Mouse (Mus musculus) kidney, adult 2 months (tissue): ENCODE results near the gene Daxx. TPM values are rescaled to one million over a fixed set of nuclear protein-coding genes. Genes with fewer than 3 reads are reported as not detected.
A peak's percentile ranks its signal among the peaks of the same experiment; 100 is the strongest.

Source experiments
- DNase-seq: peaks from one replicate; pipeline ENCODE4 v3.0.0; 2021
- H3K27ac ChIP-seq: fragments of 200-500 bp; 2 replicates; pipeline ENCODE4 v1.5.1; 2012; ENCODE audit warnings: low read depth, low read length, control low read depth, inconsistent platforms; ENCODE audit not compliant: insufficient read depth
- H3K27me3 ChIP-seq: fragments of 200-500 bp; replicated peaks from 2 replicates; pipeline ENCODE4 v1.6.1; 2012; ENCODE audit warnings: mild to moderate bottlenecking, moderate library complexity, low read length, inconsistent platforms; ENCODE audit not compliant: control insufficient read depth, insufficient read depth
- H3K36me3 ChIP-seq: fragments of 200-500 bp; 2 replicates; pipeline ENCODE4 v1.6.1; 2012; ENCODE audit warnings: mild to moderate bottlenecking, moderate library complexity, low read length, inconsistent platforms; ENCODE audit not compliant: control insufficient read depth, insufficient read depth
- H3K4me1 ChIP-seq: fragments of 200-500 bp; 2 replicates; pipeline ENCODE4 v1.6.1; 2011; ENCODE audit warnings: low read length; ENCODE audit not compliant: control insufficient read depth, insufficient read depth
- H3K4me3 ChIP-seq: fragments of 200-500 bp; 2 replicates; pipeline ENCODE4 v1.5.1; 2011; ENCODE audit warnings: mild to moderate bottlenecking, low read depth, low read length, control low read depth; ENCODE audit not compliant: insufficient read depth
- CTCF ChIP-seq: fragments of 200-500 bp; conservative IDR thresholded peaks from 2 replicates; pipeline ENCODE4 v1.5.1; 2011; ENCODE audit warnings: low read depth, mild to moderate bottlenecking, control low read depth, low read length, moderate library complexity, mixed read lengths; ENCODE audit not compliant: insufficient read depth, insufficient read length
- POLR2A ChIP-seq: fragments of 200-500 bp; IDR thresholded peaks from one replicate; pipeline ENCODE4 v1.6.1; 2011; ENCODE audit warnings: low read depth, low read length, control low read depth
- WGBS: fragments of 180-500 bp; shearing (Covaris S2); methylation state at CpG from one replicate; pipeline ENCODE4 v1.1.7; 2018; 5-methylcytosine and 5-hydroxymethylcytosine counted together
- polyA plus RNA-seq: library from polyadenylated mRNA; depleted of rRNA; stranded (reverse); fragments of >200 nt; gene quantifications from 2 replicates; pipeline ENCODE4 v1.2.3, GENCODE M21; 2012

The Daxx gene
- polyA plus RNA-seq, 1 experiment, result 35.0 TPM

- peak overlapping the region; percentile 99 for H3K4me3 ChIP-seq
- TF ChIP-seq CTCF (no peak), POLR2A (no peak)
- no peak for DNase-seq
These were observed 31.8 kb downstream of the Daxx start for GRCm38 (mm10) chr17:33940981-33941380.

GRCm38 (mm10) chr17:33941381-33941780 lies 32.2 kb downstream of the Daxx start:
- H3K36me3 ChIP-seq, result no peaks in the 10 kb centered on the region
- no peak overlapping the region for H3K27ac ChIP-seq
- no peak for DNase-seq
- H3K4me3 ChIP-seq, result peak overlapping the region; percentile 99
- 52% methylated on average over 19 of the region's 19 CpGs for WGBS
- no peaks in the 10 kb centered on the region for H3K27me3 ChIP-seq
- no peaks in the 10 kb centered on the region for H3K4me1 ChIP-seq
- TF ChIP-seq POLR2A, result no peak
- no peak for TF ChIP-seq CTCF

More at GRCm38 (mm10) chr17:33940981-33941380, 31.8 kb downstream of the Daxx start:
- H3K4me1 ChIP-seq, result no peaks in the 10 kb centered on the region
- H3K27me3 ChIP-seq, result no peaks in the 10 kb centered on the region
- no peak overlapping the region for H3K27ac ChIP-seq
- WGBS, result 2% methylated on average over 26 of the region's 26 CpGs
- H3K36me3 ChIP-seq, result no peaks in the 10 kb centered on the region

GRCm38 (mm10) chr17:33943454-33943853 lies 34.2 kb downstream of the Daxx start:
- TF ChIP-seq CTCF (no peak), POLR2A (no peak)
- 92% methylated on average over 15 of the region's 15 CpGs for WGBS
- no peak for DNase-seq
- no peaks in the 10 kb centered on the region for H3K36me3 ChIP-seq
- no peaks in the 10 kb centered on the region for H3K27me3 ChIP-seq
- no peak overlapping the region for H3K4me3 ChIP-seq
- no peaks in the 10 kb centered on the region for H3K4me1 ChIP-seq
- no peak overlapping the region for H3K27ac ChIP-seq

- no peaks in the 10 kb centered on the region for H3K27me3 ChIP-seq
- 86% methylated on average over 10 of the region's 10 CpGs for WGBS
- no peak for DNase-seq
- TF ChIP-seq CTCF (no peak), POLR2A (no peak)
- H3K36me3 ChIP-seq, result no peaks in the 10 kb centered on the region
- H3K4me3 ChIP-seq, result no peak overlapping the region
- H3K27ac ChIP-seq, result no peak overlapping the region
- peaks cover under 1% of the 10 kb centered on the region; the same call in 1 of the 2 replicates for H3K4me1 ChIP-seq
These were observed 38.3 kb downstream of the Daxx start for GRCm38 (mm10) chr17:33947430-33948089.

- H3K36me3 ChIP-seq, result no peaks in the 10 kb centered on the region
- H3K4me1 ChIP-seq, result peaks cover 5% of the 10 kb centered on the region; the same call in 1 of the 2 replicates
- TF ChIP-seq CTCF, result no peak
- no peak for TF ChIP-seq POLR2A
- no peak overlapping the region for H3K27ac ChIP-seq
- H3K4me3 ChIP-seq, result no peak overlapping the region
- no peak for DNase-seq
- no peaks in the 10 kb centered on the region for H3K27me3 ChIP-seq
- 72% methylated on average over 22 of the region's 22 CpGs for WGBS
These were observed 39.1 kb downstream of the Daxx start for GRCm38 (mm10) chr17:33948090-33948904.

- Histone ChIP-seq H3K27ac (no peak overlapping the region), H3K27me3 (no peaks in the 10 kb centered on the region), H3K4me1 (peaks cover 5% of the 10 kb centered on the region; the same call in 1 of the 2 replicates), H3K36me3 (no peaks in the 10 kb centered on the region), H3K4me3 (no peak overlapping the region)
- TF ChIP-seq POLR2A (no peak), CTCF (no peak)
- DNase-seq, result no peak
- WGBS, result 73% methylated on average over 19 of the region's 19 CpGs
These were observed 39.8 kb downstream of the Daxx start for GRCm38 (mm10) chr17:33948905-33949537.
